Mouse (Mus musculus) embryonic facial prominence, embryonic 14.5 days (tissue): ENCODE data around the gene Grik5. TPM values are rescaled to one million over a fixed set of nuclear protein-coding genes. Genes with fewer than 3 reads are reported as not detected.

ENCODE experiments used
- ATAC-seq: fragments of 200-750 bp; cut with Nextera tagmentation; 2 replicates; pipeline ENCODE4 v1.8.0; 2017; ENCODE audit warnings: low read depth, moderate number of reproducible peaks, moderate TSS enrichment
- DNase-seq: peaks from one replicate; pipeline ENCODE4 v3.0.0-alpha.2; 2015; ENCODE audit warnings: low spot score
- H3K27ac ChIP-seq: fragments of 300-500 bp; sonication (generic); replicated peaks from 2 replicates; pipeline ENCODE4 v1.5.1; 2014; ENCODE audit warnings: low read depth, mild to moderate bottlenecking, low read length, moderate library complexity
- H3K27me3 ChIP-seq: fragments of 300-500 bp; sonication (generic); replicated peaks from 2 replicates; pipeline ENCODE4 v1.6.1; 2014; ENCODE audit warnings: low read length; ENCODE audit not compliant: control insufficient read depth, insufficient read depth
- H3K36me3 ChIP-seq: fragments of 300-500 bp; sonication (generic); 2 replicates; pipeline ENCODE4 v1.6.1; 2014; ENCODE audit warnings: low read length, mixed read lengths; ENCODE audit not compliant: control insufficient read depth, insufficient read depth
- H3K4me1 ChIP-seq: fragments of 300-500 bp; sonication (generic); 2 replicates; pipeline ENCODE4 v1.6.1; 2014; ENCODE audit warnings: antibody characterized with exemption, low read length; ENCODE audit not compliant: control insufficient read depth, insufficient read depth
- H3K4me2 ChIP-seq: fragments of 300-500 bp; sonication (generic); 2 replicates; pipeline ENCODE4 v1.6.1; 2014; ENCODE audit warnings: low read depth, mild to moderate bottlenecking, low read length, moderate library complexity, mixed read lengths
- H3K4me3 ChIP-seq: fragments of 300-500 bp; sonication (generic); 2 replicates; pipeline ENCODE4 v1.5.1; 2014; ENCODE audit warnings: low read depth, mild to moderate bottlenecking, low read length
- H3K9ac ChIP-seq: fragments of 300-500 bp; sonication (generic); 2 replicates; pipeline ENCODE4 v1.6.1; 2014; ENCODE audit warnings: low read depth, mild to moderate bottlenecking, low read length, moderate library complexity, mixed read lengths
- H3K9me3 ChIP-seq: fragments of 300-500 bp; sonication (generic); 2 replicates; pipeline ENCODE4 v1.6.1; 2016; ENCODE audit warnings: low read length; ENCODE audit not compliant: control insufficient read depth
- WGBS: fragments of 180-500 bp; shearing (Covaris S2); extraction: QIAGEN DNeasy Blood & Tissue Kit; methylation state at CpG from one replicate; pipeline ENCODE4 v1.1.7; 2014; 5-methylcytosine and 5-hydroxymethylcytosine counted together
- polyA plus RNA-seq: library from polyadenylated mRNA; unstranded; fragments of >200 nt; fragmentation: Nextera tagmentation; extraction: Ambion mirVana; gene quantifications from 2 replicates; pipeline ENCODE4 v1.2.1, GENCODE M21; 2014

The Grik5 gene
- polyA plus RNA-seq, 1 experiment from 2014 or later, result 7.0 TPM

DNA sequence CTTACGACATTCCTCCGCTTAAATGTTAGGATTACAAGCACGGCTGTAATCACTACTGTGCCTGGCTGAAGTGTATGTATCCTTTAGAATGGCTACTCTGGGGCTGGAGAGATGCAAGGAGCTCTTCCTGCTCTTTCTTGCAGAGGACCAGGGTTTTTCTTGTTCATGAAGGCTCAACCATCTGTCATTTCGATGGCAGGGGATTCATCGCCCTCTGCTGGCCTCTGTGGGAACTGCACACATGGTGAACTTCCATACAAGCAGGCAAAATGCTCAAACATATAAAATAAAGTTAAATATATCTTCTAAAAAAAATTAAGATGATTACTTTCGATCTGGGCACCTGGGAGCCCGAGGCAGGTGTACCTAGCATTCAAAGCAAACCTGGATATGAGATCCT, 36.2 kb downstream of the Grik5 start:
- Histone ChIP-seq H3K9ac (no peak overlapping the region), H3K27me3 (no peaks in the 10 kb centered on the region), H3K4me3 (no peak overlapping the region), H3K27ac (no peak overlapping the region), H3K36me3 (peaks cover 54% of the 10 kb centered on the region), H3K9me3 (no peaks in the 10 kb centered on the region), H3K4me1 (no peaks in the 10 kb centered on the region), H3K4me2 (no peak overlapping the region)
- DNase-seq, result peak; percentile 48
- WGBS, result 53% methylated on average over 7 of the region's 7 CpGs
- no peak for ATAC-seq

DNA sequence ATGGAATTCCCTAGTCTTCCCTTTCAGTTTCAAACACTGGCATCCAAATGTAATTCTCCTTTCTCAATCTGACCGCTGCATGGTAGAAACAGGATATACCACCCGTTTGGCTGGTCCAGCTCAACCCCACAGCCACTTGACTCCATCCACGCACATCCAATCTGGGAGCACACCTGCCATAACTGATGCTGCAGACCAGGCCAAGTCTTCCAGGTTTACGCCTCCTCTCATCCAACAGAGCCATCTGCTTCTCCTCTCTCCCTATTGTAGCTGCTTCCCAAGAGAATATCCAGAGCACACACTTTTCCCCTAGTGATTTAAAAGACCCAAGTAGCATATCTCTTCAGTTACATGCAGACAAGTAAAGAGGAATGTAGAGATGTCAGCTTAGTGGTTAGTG, 37.4 kb downstream of the Grik5 start:
- no peaks in the 10 kb centered on the region for H3K27me3 ChIP-seq
- H3K9me3 ChIP-seq, result no peaks in the 10 kb centered on the region
- no peak overlapping the region for H3K4me3 ChIP-seq
- WGBS, result 95% methylated on average over 4 of the region's 4 CpGs
- no peak overlapping the region for H3K4me2 ChIP-seq
- peaks cover 54% of the 10 kb centered on the region for H3K36me3 ChIP-seq
- no peak overlapping the region for H3K9ac ChIP-seq
- ATAC-seq (no peak), DNase-seq (no peak)
- no peak overlapping the region for H3K27ac ChIP-seq
- no peaks in the 10 kb centered on the region for H3K4me1 ChIP-seq

DNA sequence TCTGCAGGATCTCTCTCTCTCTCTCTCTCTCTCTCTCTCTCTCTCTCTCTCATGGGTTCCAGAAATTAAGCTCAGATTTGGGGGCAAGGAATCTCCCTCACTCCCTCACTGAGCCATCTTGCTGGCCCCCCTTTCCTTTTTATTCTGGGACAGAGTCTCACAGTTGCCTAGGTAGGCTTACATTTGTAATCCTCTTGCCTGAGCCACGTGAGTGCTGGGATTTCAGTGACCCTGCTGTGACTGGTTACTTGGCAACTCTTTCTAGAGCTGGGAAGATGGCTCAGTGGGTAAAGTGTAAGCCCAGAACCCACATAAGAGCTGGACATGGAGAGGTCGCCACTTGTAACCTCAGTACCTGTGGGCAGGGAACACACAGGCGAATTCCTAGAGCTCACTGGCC, 40.6 kb downstream of the Grik5 start:
- Histone ChIP-seq H3K27ac (no peak overlapping the region), H3K36me3 (peaks cover 50% of the 10 kb centered on the region)

DNA sequence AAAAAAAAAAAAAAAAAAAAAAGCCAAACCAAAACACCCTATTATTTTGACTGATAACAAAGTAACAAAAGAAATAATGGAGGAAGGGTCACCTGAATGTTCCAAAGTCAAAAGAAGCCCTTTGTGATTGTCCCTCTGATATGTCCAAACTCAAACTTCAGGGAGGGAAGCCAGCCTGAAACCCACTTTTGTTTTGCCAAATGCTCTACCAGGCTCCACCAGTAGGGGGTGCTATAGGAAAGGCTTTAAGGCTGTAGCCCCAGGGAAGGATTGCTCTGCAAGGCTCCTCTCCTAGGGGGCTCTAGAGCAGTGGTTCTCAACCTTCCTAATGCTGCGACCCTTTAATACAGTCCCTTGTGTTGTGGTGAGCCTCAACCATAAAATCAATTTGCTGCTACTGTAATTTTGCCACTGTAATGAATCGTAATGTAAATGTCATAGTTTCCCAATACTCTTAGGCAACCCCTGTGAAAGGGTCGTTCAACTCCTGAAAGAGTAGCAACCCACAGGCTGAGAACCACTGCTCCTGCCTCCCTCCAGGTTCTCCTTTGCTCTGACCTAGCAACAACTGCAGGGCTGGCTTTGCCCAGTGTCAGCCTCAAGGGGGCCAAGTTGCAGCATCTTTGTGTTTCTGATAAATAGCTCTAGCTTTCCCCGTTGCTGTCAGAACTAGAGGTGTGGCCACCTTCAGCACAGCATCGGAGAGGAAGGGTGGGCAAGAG, 42.0 kb downstream of the Grik5 start:
- H3K4me3 ChIP-seq, result no peak overlapping the region
- no peaks in the 10 kb centered on the region for H3K4me1 ChIP-seq
- 41% methylated on average over 5 of the region's 5 CpGs for WGBS
- ATAC-seq (no peak), DNase-seq (peak; percentile 78)
- H3K9me3 ChIP-seq, result no peaks in the 10 kb centered on the region
- no peaks in the 10 kb centered on the region for H3K27me3 ChIP-seq
- no peak overlapping the region for H3K4me2 ChIP-seq
- H3K36me3 ChIP-seq, result peaks cover 36% of the 10 kb centered on the region
- no peak overlapping the region for H3K27ac ChIP-seq
- H3K9ac ChIP-seq, result no peak overlapping the region

More for the DNA sequence above, 40.6 kb downstream of the Grik5 start:
- 67% methylated on average over 3 of the region's 3 CpGs for WGBS
- Histone ChIP-seq H3K9ac (no peak overlapping the region), H3K4me1 (no peaks in the 10 kb centered on the region), H3K9me3 (no peaks in the 10 kb centered on the region), H3K4me3 (no peak overlapping the region), H3K4me2 (no peak overlapping the region), H3K27me3 (no peaks in the 10 kb centered on the region)
- DNase-seq (no peak), ATAC-seq (no peak)

DNA sequence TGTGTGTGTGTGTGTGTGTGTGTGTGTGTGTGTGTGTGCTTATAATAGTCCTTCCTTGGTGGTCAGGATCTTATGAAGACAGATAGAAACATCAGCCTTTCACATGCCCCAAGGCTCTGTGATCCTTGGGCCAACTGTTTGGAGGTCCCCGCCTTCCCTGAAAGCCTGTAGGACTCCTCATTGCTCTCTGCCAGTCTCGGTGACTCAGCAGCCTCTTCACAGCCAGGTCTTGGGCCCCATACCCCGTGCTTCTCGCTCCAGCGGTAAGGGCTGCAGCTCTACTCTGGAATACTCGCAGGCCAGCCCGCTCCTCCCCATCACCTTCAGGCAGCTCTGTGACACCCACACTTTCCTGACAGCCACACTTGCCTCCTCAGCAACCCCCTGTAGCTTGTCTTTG, 45.7 kb downstream of the Grik5 start:
- no peaks in the 10 kb centered on the region for H3K27me3 ChIP-seq
- WGBS, result 68% methylated on average over 7 of the region's 7 CpGs
- DNase-seq, result no peak
- no peak overlapping the region for H3K4me2 ChIP-seq
- H3K9me3 ChIP-seq, result no peaks in the 10 kb centered on the region
- H3K27ac ChIP-seq, result no peak overlapping the region
- H3K4me1 ChIP-seq, result no peaks in the 10 kb centered on the region
- no peak overlapping the region for H3K4me3 ChIP-seq
- no peak for ATAC-seq
- peaks cover 47% of the 10 kb centered on the region for H3K36me3 ChIP-seq
- no peak overlapping the region for H3K9ac ChIP-seq

DNA sequence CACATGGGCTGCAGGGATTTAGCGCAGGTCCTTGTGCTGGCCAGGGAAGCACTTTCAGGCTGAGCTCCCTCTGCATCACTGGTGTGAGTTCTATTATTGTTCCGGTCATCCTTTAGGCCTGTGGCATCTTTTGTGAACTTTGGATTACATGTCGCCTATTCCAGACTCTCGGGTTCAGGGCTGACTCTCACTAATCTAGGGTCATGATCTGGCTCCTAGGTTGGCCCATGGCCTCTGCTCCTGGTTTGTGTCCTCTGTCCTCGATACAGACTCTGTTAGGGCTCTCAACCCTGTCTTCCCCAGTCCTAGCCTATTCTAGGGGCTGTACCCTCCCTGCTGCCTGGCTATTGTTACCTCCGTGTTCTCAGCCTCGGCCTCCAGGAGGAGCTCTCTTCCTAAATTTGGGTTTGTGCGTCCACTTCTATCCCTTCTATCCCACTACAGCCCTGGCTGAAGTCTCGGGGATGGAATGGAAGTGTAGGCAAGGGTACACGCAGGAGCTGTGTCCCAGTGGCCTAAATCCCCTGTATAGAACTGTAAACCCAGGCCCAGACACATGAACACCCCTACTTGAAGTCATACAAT, 46.2 kb downstream of the Grik5 start:
- ATAC-seq (no peak), DNase-seq (no peak)
- no peaks in the 10 kb centered on the region for H3K9me3 ChIP-seq
- 58% methylated on average over 10 of the region's 10 CpGs for WGBS
- H3K4me3 ChIP-seq, result no peak overlapping the region
- no peak overlapping the region for H3K4me2 ChIP-seq
- no peaks in the 10 kb centered on the region for H3K4me1 ChIP-seq
- no peak overlapping the region for H3K27ac ChIP-seq
- peaks cover 52% of the 10 kb centered on the region for H3K36me3 ChIP-seq
- no peak overlapping the region for H3K9ac ChIP-seq
- no peaks in the 10 kb centered on the region for H3K27me3 ChIP-seq

DNA sequence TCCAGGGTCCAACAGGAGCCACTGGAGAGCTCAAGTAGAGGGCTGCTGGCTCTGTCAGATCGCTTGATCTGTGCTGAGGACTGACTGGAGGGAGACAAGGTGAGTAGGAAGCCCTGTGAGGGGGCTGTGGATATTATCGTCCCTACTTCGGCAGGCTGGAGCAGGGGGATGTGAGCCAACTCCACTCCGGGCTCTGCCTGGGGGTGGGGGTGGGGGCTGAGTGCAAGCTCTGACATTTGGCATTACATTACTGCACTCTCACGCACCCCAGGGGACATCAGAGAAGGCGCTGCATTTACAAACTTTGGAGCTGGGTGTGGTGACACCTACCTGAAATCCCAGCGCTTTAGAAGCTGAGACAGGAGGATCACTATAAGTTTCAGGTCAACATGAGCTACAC, 60.6 kb downstream of the Grik5 start:
- peaks cover 68% of the 10 kb centered on the region for H3K27me3 ChIP-seq
- H3K9me3 ChIP-seq, result no peaks in the 10 kb centered on the region
- H3K36me3 ChIP-seq, result peaks cover 31% of the 10 kb centered on the region
- no peak overlapping the region for H3K9ac ChIP-seq
- H3K27ac ChIP-seq, result no peak overlapping the region
- DNase-seq, result no peak
- H3K4me3 ChIP-seq, result no peak overlapping the region
- 57% methylated on average over 7 of the region's 7 CpGs for WGBS
- no peak for ATAC-seq
- no peak overlapping the region for H3K4me2 ChIP-seq
- H3K4me1 ChIP-seq, result no peaks in the 10 kb centered on the region

DNA sequence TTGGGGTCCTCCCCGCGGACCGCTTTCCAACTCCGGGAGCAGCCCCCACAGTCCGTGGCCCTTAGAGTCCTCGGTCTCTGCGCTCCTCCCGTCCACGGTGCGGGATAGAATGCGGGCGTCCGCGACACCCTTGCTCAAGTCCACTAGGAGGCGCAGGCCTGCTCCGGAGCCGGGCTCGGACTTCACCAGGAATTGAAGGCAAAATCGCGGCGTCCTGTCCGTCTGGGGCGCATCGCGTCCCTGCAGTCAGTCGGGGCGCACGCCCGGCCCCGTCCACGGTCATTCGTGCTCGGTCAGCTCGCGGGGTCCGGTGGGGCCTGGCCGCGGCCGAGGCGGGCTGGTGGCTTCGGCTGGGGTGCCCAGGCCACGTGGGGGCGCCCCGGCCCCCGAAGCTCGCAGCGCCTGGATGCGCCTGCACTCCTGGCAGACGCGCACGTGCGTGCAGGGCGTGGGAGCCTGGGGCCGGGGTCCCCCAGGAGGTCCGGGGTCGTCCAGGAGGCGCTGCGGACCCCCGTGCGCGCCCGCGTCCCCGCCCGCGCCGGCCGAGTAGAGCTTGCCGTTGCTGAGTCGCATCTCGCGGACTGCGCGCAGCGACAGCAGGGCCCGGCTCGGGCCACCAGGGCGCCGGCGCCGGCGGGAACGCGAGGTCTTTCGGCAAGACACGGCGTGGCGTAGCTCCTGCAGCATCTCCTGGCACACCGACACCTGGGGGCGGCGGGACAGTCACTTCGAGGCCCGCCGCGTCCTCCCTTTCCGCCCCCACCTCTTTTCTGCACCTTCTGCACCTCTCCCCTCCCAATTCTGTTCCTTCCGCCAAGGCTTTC, 61.8 kb downstream of the Grik5 start:
- Histone ChIP-seq H3K9me3 (no peaks in the 10 kb centered on the region), H3K4me2 (peak overlapping the region; percentile 64), H3K4me3 (peak overlapping the region; percentile 39), H3K36me3 (peaks cover 18% of the 10 kb centered on the region), H3K4me1 (peaks cover 4% of the 10 kb centered on the region; the same call in 1 of the 2 replicates), H3K27me3 (peaks cover 81% of the 10 kb centered on the region), H3K27ac (no peak overlapping the region), H3K9ac (0 out of 2 replicates have a peak overlapping the region, but pooled peaks have one; percentile 14)
- DNase-seq (peak; percentile 34), ATAC-seq (peak; percentile 21; the same call in 1 of the 2 replicates)
- 1% methylated on average over 20 of the region's 97 CpGs for WGBS
